Mouse (Mus musculus) limb, embryonic 11.5 days (tissue): Measurements from ENCODE around the gene Cib4. TPM values are rescaled to one million over a fixed set of nuclear protein-coding genes. Genes with fewer than 3 reads are reported as not detected.
A peak's percentile ranks its signal among the peaks of the same experiment; 100 is the strongest.

Experiments
- ATAC-seq: fragments of 200-750 bp; cut with Nextera tagmentation; 2 replicates; pipeline ENCODE4 v1.8.0; 2017; ENCODE audit warnings: low read depth; ENCODE audit not compliant: insufficient number of reproducible peaks, low FRiP score, low TSS enrichment
- DNase-seq: peaks from one replicate; pipeline ENCODE4 v3.0.0-alpha.2; 2015; ENCODE audit warnings: low spot score
- H3K27ac ChIP-seq: fragments of 300-500 bp; sonication (generic); replicated peaks from 2 replicates; pipeline ENCODE4 v1.5.1; 2014; ENCODE audit warnings: low read depth, mild to moderate bottlenecking, low read length
- H3K27me3 ChIP-seq: fragments of 300-500 bp; sonication (generic); 2 replicates; pipeline ENCODE4 v1.6.1; 2014; ENCODE audit warnings: mild to moderate bottlenecking, low read length, mixed read lengths; ENCODE audit not compliant: control insufficient read depth, insufficient read depth
- H3K36me3 ChIP-seq: fragments of 300-500 bp; sonication (generic); 2 replicates; pipeline ENCODE4 v1.6.1; 2014; ENCODE audit warnings: mild to moderate bottlenecking, low read length, moderate library complexity, mixed read lengths; ENCODE audit not compliant: control insufficient read depth, insufficient read depth
- H3K4me1 ChIP-seq: fragments of 300-500 bp; sonication (generic); 2 replicates; pipeline ENCODE4 v1.6.1; 2014; ENCODE audit warnings: low read length, mixed read lengths; ENCODE audit not compliant: control insufficient read depth, insufficient read depth
- H3K4me2 ChIP-seq: fragments of 300-500 bp; sonication (generic); 2 replicates; pipeline ENCODE4 v1.6.1; 2014; ENCODE audit warnings: low read depth, mild to moderate bottlenecking, moderate library complexity; ENCODE audit not compliant: severe bottlenecking
- H3K4me3 ChIP-seq: fragments of 300-500 bp; sonication (generic); 2 replicates; pipeline ENCODE4 v1.5.1; 2014; ENCODE audit warnings: low read depth, low read length
- H3K9ac ChIP-seq: fragments of 300-500 bp; sonication (generic); 2 replicates; pipeline ENCODE4 v1.6.1; 2014; ENCODE audit warnings: mild to moderate bottlenecking, low read length
- H3K9me3 ChIP-seq: fragments of 300-500 bp; sonication (generic); 2 replicates; pipeline ENCODE4 v1.6.1; 2016; ENCODE audit warnings: low read length; ENCODE audit not compliant: control insufficient read depth
- WGBS: fragments of 180-500 bp; shearing (Covaris S2); extraction: QIAGEN DNeasy Blood & Tissue Kit; methylation state at CpG from one replicate; pipeline ENCODE4 v1.1.7; 2014; 5-methylcytosine and 5-hydroxymethylcytosine counted together
- polyA plus RNA-seq: library from polyadenylated mRNA; unstranded; fragments of >200 nt; fragmentation: Nextera tagmentation; extraction: Ambion mirVana; gene quantifications from 2 replicates; pipeline ENCODE4 v1.2.1, GENCODE M21; 2014

Cib4 gene
- polyA plus RNA-seq, 1 experiment from 2014 or later, result not detected

DNA sequence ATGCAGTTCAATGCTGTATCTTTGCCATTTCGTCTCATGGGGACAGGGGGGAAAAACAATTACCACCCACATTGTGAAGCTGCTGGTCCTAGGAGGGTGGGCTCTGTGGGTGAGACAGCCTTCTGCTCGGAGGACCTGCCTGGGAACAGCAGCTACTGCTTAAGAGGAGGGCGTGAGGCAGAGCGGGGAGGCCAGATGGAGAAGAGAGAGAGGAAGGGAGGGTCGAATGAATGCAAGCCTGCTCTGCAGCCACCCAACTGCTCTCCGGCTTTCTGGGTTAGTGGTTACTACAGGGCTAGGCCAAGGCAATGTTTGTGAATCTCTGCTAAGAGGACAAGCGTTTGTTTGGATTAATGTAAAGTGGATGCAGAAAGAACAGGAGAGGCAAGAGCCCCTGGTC is 26.1 kb downstream of the Cib4 start:
- 27% methylated on average over 7 of the region's 7 CpGs for WGBS
- no peaks in the 10 kb centered on the region; the same call in none of the 2 replicates for H3K4me1 ChIP-seq
- H3K4me3 ChIP-seq, result no peak overlapping the region
- H3K4me2 ChIP-seq, result no peak overlapping the region
- H3K9ac ChIP-seq, result no peak overlapping the region
- no peaks in the 10 kb centered on the region for H3K36me3 ChIP-seq
- H3K27ac ChIP-seq, result no peak overlapping the region
- H3K9me3 ChIP-seq, result no peaks in the 10 kb centered on the region
- H3K27me3 ChIP-seq, result no peaks in the 10 kb centered on the region
- ATAC-seq, result no peak
- no peak for DNase-seq

DNA sequence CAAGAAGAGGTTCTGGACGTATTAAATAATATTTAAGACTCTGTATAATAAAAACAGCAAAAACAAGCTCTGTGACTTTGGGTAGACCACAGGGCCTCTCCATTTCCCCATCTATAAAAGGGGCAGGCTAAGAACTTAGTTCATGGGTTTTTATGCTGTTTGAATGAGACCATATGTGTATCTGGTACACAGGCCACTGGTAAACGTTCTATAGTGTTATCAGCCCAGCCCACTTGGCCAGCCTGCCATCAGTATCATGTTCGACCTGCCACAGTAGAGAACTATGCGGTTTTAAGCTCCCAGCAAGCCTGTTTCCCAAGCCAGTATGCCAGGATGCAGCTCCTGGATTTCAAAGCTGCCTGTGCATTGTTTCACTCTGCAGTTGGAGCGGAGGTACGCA is 27.1 kb downstream of the Cib4 start:
- Histone ChIP-seq H3K36me3 (no peaks in the 10 kb centered on the region), H3K4me1 (no peaks in the 10 kb centered on the region; the same call in none of the 2 replicates), H3K9me3 (no peaks in the 10 kb centered on the region), H3K27ac (no peak overlapping the region), H3K9ac (no peak overlapping the region), H3K4me3 (no peak overlapping the region), H3K27me3 (no peaks in the 10 kb centered on the region), H3K4me2 (no peak overlapping the region)
- no peak for DNase-seq
- no peak for ATAC-seq
- WGBS, result 72% methylated on average over 6 of the region's 6 CpGs

DNA sequence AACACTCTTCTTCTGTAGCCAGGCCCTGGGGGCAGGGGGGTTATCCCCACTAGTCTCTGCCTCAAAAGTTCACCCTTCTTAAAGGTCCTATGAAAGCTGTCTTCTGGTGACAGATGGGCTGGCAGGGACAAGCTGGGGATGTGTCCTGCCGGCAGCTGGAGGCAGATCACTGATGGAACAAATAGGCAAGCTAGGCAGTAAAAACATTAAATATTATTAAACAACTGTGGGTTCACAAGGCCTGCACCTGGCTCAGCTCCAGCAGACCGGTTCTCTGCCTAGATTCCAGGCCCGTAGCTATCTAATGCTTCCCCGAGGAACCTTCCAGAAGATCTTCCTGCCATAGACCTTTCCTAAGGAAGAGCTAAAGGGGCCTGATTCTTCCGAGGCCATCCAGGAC is 27.5 kb downstream of the Cib4 start:
- no peaks in the 10 kb centered on the region for H3K36me3 ChIP-seq
- H3K27ac ChIP-seq, result no peak overlapping the region
- H3K4me3 ChIP-seq, result no peak overlapping the region
- H3K4me1 ChIP-seq, result no peaks in the 10 kb centered on the region; the same call in 1 of the 2 replicates
- no peak overlapping the region for H3K9ac ChIP-seq
- ATAC-seq (no peak), DNase-seq (no peak)
- 75% methylated on average over 5 of the region's 5 CpGs for WGBS
- H3K27me3 ChIP-seq, result no peaks in the 10 kb centered on the region
- no peak overlapping the region for H3K4me2 ChIP-seq
- no peaks in the 10 kb centered on the region for H3K9me3 ChIP-seq

- H3K27ac ChIP-seq, result no peak overlapping the region
- 56% methylated on average over 7 of the region's 7 CpGs for WGBS
- H3K9ac ChIP-seq, result no peak overlapping the region
- H3K4me1 ChIP-seq, result no peaks in the 10 kb centered on the region; the same call in 1 of the 2 replicates
- DNase-seq (peak; percentile 49), ATAC-seq (no peak)
- H3K9me3 ChIP-seq, result no peaks in the 10 kb centered on the region
- H3K27me3 ChIP-seq, result no peaks in the 10 kb centered on the region
- no peak overlapping the region for H3K4me3 ChIP-seq
- H3K4me2 ChIP-seq, result no peak overlapping the region
- no peaks in the 10 kb centered on the region for H3K36me3 ChIP-seq
These were observed 29.3 kb downstream of the Cib4 start for GRCm38 (mm10) chr5:30516376-30516775.

DNA sequence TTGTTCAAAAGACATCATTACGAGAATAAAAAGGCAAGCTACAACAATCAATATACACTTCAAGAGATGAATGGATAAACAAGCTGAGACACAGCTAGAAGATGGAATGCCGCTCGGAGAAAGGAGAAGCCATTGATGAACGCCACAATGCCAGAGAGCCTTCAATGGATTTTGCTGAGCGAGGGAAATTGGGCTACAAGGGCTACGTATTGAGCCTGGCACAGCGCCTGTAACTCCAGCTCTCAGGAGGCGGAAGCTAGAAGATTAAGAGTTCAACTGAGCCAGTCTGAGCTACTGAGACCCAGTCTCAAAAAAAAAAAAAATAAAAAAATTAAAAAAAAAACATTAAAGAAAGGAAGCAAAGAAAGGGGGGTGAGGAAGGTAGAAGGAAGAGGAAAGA is 32.5 kb downstream of the Cib4 start:
- Histone ChIP-seq H3K27ac (no peak overlapping the region), H3K4me1 (0 out of 2 replicates have a peak, but pooled peaks cover 4% of the 10 kb centered on the region), H3K9ac (no peak overlapping the region), H3K36me3 (no peaks in the 10 kb centered on the region), H3K4me3 (no peak overlapping the region), H3K4me2 (no peak overlapping the region), H3K27me3 (no peaks in the 10 kb centered on the region), H3K9me3 (no peaks in the 10 kb centered on the region)
- ATAC-seq, result no peak
- 93% methylated on average over 8 of the region's 8 CpGs for whole genome bisulfite sequencing
- no peak for DNase-seq

- peak overlapping the region; percentile 70 for H3K27ac ChIP-seq
- no peaks in the 10 kb centered on the region for H3K36me3 ChIP-seq
- WGBS, result 16% methylated on average over 7 of the region's 7 CpGs
- DNase-seq (peak; percentile 88), ATAC-seq (peak; percentile 44; the same call in 1 of the 2 replicates)
- peaks cover 12% of the 10 kb centered on the region for H3K4me1 ChIP-seq
- no peak overlapping the region for H3K4me2 ChIP-seq
- H3K4me3 ChIP-seq, result no peak overlapping the region
- no peak overlapping the region for H3K9ac ChIP-seq
- H3K9me3 ChIP-seq, result no peaks in the 10 kb centered on the region
- H3K27me3 ChIP-seq, result no peaks in the 10 kb centered on the region
These were observed 48.3 kb downstream of the Cib4 start for GRCm38 (mm10) chr5:30497299-30497698.

- WGBS, result 52% methylated on average over 8 of the region's 8 CpGs
- no peaks in the 10 kb centered on the region for H3K36me3 ChIP-seq
- H3K4me1 ChIP-seq, result peaks cover 12% of the 10 kb centered on the region
- peak; percentile 53 for DNase-seq
- H3K27me3 ChIP-seq, result no peaks in the 10 kb centered on the region
- H3K9ac ChIP-seq, result no peak overlapping the region
- no peak overlapping the region for H3K4me2 ChIP-seq
- H3K27ac ChIP-seq, result peak overlapping the region; percentile 70
- H3K9me3 ChIP-seq, result no peaks in the 10 kb centered on the region
- H3K4me3 ChIP-seq, result no peak overlapping the region
- ATAC-seq, result no peak
These were observed 48.8 kb downstream of the Cib4 start for GRCm38 (mm10) chr5:30496821-30497220.

GRCm38 (mm10) chr5:30495288-30495687 is 50.3 kb downstream of the Cib4 start:
- H3K27me3 ChIP-seq, result no peaks in the 10 kb centered on the region
- no peak overlapping the region for H3K9ac ChIP-seq
- H3K27ac ChIP-seq, result no peak overlapping the region
- no peaks in the 10 kb centered on the region for H3K36me3 ChIP-seq
- DNase-seq (no peak), ATAC-seq (no peak)
- WGBS, result 81% methylated on average over 2 of the region's 2 CpGs
- H3K4me3 ChIP-seq, result no peak overlapping the region
- peaks cover 12% of the 10 kb centered on the region for H3K4me1 ChIP-seq
- H3K4me2 ChIP-seq, result no peak overlapping the region
- H3K9me3 ChIP-seq, result no peaks in the 10 kb centered on the region

GRCm38 (mm10) chr5:30494606-30495005 is 51.0 kb downstream of the Cib4 start:
- Histone ChIP-seq H3K9me3 (no peaks in the 10 kb centered on the region), H3K9ac (no peak overlapping the region), H3K4me2 (no peak overlapping the region), H3K4me3 (no peak overlapping the region), H3K27me3 (no peaks in the 10 kb centered on the region), H3K27ac (no peak overlapping the region), H3K36me3 (no peaks in the 10 kb centered on the region), H3K4me1 (peaks cover 12% of the 10 kb centered on the region)
- ATAC-seq (no peak), DNase-seq (no peak)
- WGBS, result 87% methylated on average over 7 of the region's 7 CpGs
